Mouse (Mus musculus): Measurements from ENCODE around the gene Rce1. TPM values are rescaled to one million over a fixed set of nuclear protein-coding genes. Genes with fewer than 3 reads are reported as not detected.
A peak's percentile ranks its signal among the peaks of the same experiment; 100 is the strongest.

Rce1 gene
- polyA plus RNA-seq (2015; fragmentation: Nextera tagmentation; extraction: Ambion mirVana) = 50.9 and 63.4 TPM in 2 replicates

- H3K9me3 ChIP-seq (replicated peaks) = no peaks in the 10 kb centered on the region
- H3K4me2 ChIP-seq = peak within 1 kb of the TSS; percentile 93
- H3K27me3 ChIP-seq = no peaks in the 10 kb centered on the region
- H3K4me1 ChIP-seq = peaks cover 42% of the 10 kb centered on the region
- peak; percentile 90 for ATAC-seq
- WGBS = under 1% methylated on average over 63 of the region's 64 CpGs
- peak within 1 kb of the TSS; percentile 88 for H3K27ac ChIP-seq
- peak within 1 kb of the TSS; percentile 92 for H3K4me3 ChIP-seq
- peak within 1 kb of the TSS; percentile 96 for H3K9ac ChIP-seq
- peaks cover 40% of the 10 kb centered on the region for H3K36me3 ChIP-seq (ENCODE audit: poor library complexity, severe bottlenecking)
Measured at GRCm38 (mm10) chr19:4625179-4625828, at the start of gene Rce1. Rce1 (minus strand) TSS chr19:4625641.

DNA sequence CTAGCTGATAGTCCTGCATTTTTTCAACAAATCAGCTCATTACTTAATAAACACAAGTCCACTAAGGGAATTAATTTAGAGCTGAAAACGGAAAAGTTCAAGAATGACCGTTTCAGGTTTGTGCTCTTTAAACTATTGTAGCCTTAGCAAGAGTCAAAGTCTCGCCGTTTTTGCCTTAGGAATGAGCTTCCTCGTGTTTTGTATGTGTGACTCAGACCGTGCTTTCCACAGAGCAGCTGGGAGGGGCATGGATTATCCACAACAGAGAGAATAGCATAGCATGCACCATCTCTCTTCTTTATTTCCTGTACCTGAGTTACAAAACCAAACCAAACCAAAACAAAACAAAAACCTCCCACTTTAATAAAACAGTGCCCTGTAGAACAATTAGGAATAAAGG, 47.0 kb upstream of the Rce1 start:
- Histone ChIP-seq H3K4me3 (no peak overlapping the region), H3K4me2 (no peak overlapping the region), H3K36me3 (ENCODE audit: poor library complexity, severe bottlenecking) (no peaks in the 10 kb centered on the region), H3K4me1 (no peaks in the 10 kb centered on the region), H3K27me3 (no peaks in the 10 kb centered on the region), H3K27ac (no peak overlapping the region), H3K9ac (no peak overlapping the region), H3K9me3 (replicated peaks) (no peaks in the 10 kb centered on the region)
- 44% methylated on average over 6 of the region's 6 CpGs for WGBS
- ATAC-seq = no peak

- Histone ChIP-seq H3K9me3 (replicated peaks) (no peaks in the 10 kb centered on the region), H3K4me1 (no peaks in the 10 kb centered on the region), H3K27ac (no peak overlapping the region), H3K27me3 (no peaks in the 10 kb centered on the region), H3K36me3 (ENCODE audit: poor library complexity, severe bottlenecking) (no peaks in the 10 kb centered on the region), H3K9ac (no peak overlapping the region), H3K4me3 (no peak overlapping the region), H3K4me2 (no peak overlapping the region)
- WGBS = 90% methylated on average over 4 of the region's 4 CpGs
- no peak for ATAC-seq
Measured at GRCm38 (mm10) chr19:4670776-4671175, 45.3 kb upstream of the Rce1 start.

- no peak overlapping the region for H3K4me2 ChIP-seq
- no peaks in the 10 kb centered on the region for H3K4me1 ChIP-seq
- no peak overlapping the region for H3K27ac ChIP-seq
- no peak overlapping the region for H3K4me3 ChIP-seq
- no peaks in the 10 kb centered on the region for H3K9me3 ChIP-seq (replicated peaks)
- H3K27me3 ChIP-seq = no peaks in the 10 kb centered on the region
- no peak for ATAC-seq
- no peak overlapping the region for H3K9ac ChIP-seq
- no peaks in the 10 kb centered on the region for H3K36me3 ChIP-seq (ENCODE audit: poor library complexity, severe bottlenecking)
Measured at GRCm38 (mm10) chr19:4666815-4667214, 41.4 kb upstream of the Rce1 start.

- ATAC-seq = no peak
- no peak overlapping the region for H3K4me2 ChIP-seq
- no peak overlapping the region for H3K27ac ChIP-seq
- H3K9me3 ChIP-seq (replicated peaks) = no peaks in the 10 kb centered on the region
- H3K4me3 ChIP-seq = no peak overlapping the region
- no peak overlapping the region for H3K9ac ChIP-seq
- H3K4me1 ChIP-seq = no peaks in the 10 kb centered on the region
- no peaks in the 10 kb centered on the region for H3K27me3 ChIP-seq
- 94% methylated on average over 5 of the region's 5 CpGs for WGBS
- H3K36me3 ChIP-seq (ENCODE audit: poor library complexity, severe bottlenecking) = no peaks in the 10 kb centered on the region
Measured at GRCm38 (mm10) chr19:4658156-4658555, 32.7 kb upstream of the Rce1 start.

DNA sequence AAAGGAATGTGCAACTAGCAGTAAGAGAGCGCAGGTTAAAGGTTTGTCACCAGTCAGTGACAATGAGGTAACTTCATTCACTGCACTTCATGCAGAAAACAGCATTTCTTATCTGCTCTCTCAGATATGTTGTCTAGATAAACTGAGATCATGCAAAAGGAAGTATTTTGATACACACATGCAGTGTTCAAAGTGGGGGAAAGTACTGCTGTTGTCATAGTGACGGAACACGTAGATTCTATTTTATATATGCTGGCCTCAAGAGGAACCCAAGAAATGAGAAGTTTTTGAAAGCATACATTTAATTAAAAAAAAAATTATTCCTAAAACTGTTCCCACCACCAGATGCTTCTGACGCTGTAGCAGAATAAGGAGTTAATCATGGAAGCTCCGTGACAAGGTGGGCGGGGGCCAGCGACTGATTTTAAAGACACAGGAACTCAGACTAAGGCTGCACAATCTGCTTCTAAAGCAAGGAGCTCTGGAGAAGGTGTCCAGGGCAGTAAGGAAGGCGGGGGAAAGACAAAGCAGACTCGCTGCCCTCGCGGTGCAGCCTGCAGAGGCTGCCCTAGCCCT, 21.6 kb upstream of the Rce1 start:
- Histone ChIP-seq H3K9ac (no peak overlapping the region), H3K27ac (no peak overlapping the region), H3K4me3 (no peak overlapping the region), H3K27me3 (no peaks in the 10 kb centered on the region), H3K36me3 (ENCODE audit: poor library complexity, severe bottlenecking) (no peaks in the 10 kb centered on the region), H3K4me1 (no peaks in the 10 kb centered on the region), H3K4me2 (no peak overlapping the region), H3K9me3 (replicated peaks) (no peaks in the 10 kb centered on the region)
- 70% methylated on average over 11 of the region's 11 CpGs for WGBS
- no peak for ATAC-seq

DNA sequence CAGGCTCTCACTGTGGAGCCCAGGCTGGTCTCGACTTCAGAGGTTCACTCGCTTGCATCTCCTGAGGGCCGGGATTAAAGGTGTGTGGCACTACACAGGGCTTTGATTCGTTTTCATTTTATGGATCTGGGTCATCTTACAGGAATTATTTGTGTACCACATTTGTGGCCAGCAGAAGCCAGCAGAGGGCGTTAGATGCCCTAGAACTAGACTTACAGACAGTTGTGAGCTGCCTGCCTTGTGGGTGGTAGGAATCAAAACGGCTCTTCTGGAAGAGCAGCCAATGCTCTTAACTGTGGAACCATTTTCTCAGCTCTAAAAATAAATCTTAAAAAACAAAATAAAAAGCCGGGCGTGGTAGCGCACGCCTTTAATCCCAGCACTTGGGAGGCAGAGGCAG, 18.8 kb upstream of the Rce1 start:
- H3K27ac ChIP-seq = no peak overlapping the region
- H3K9me3 ChIP-seq (replicated peaks) = no peaks in the 10 kb centered on the region
- no peaks in the 10 kb centered on the region for H3K27me3 ChIP-seq
- no peak overlapping the region for H3K9ac ChIP-seq
- ATAC-seq = no peak
- no peak overlapping the region for H3K4me2 ChIP-seq
- H3K4me1 ChIP-seq = no peaks in the 10 kb centered on the region
- H3K4me3 ChIP-seq = no peak overlapping the region
- 41% methylated on average over 10 of the region's 10 CpGs for WGBS
- H3K36me3 ChIP-seq (ENCODE audit: poor library complexity, severe bottlenecking) = no peaks in the 10 kb centered on the region

- Histone ChIP-seq H3K36me3 (ENCODE audit: poor library complexity, severe bottlenecking) (no peaks in the 10 kb centered on the region), H3K9me3 (replicated peaks) (no peaks in the 10 kb centered on the region), H3K27ac (no peak overlapping the region), H3K4me3 (no peak overlapping the region), H3K9ac (no peak overlapping the region), H3K4me2 (no peak overlapping the region), H3K27me3 (peaks cover 8% of the 10 kb centered on the region; the same call in 1 of the 2 replicates), H3K4me1 (no peaks in the 10 kb centered on the region)
- 67% methylated on average over 4 of the region's 4 CpGs for WGBS
- ATAC-seq = no peak
Measured at GRCm38 (mm10) chr19:4635986-4636385, 10.5 kb upstream of the Rce1 start.

DNA sequence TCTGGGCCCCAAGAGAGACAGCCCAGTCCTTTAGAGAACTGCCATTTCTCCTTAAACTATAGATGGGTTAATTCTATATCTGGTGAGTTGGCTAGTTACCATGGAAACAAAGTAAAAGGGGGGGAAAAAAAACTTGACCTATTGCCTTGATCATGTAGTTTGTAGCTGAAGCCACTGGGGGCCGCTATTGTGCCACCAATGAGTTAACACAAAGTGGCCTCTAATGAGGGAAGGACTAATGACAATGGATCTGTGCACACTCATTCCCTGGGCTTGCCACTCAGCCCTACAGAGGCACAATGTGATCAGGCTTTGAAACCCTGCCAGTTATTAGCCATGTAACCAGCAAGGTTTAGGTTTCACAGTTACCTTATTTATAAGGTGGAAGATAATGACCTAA, 3.4 kb upstream of the Rce1 start:
- Histone ChIP-seq H3K36me3 (ENCODE audit: poor library complexity, severe bottlenecking) (peaks cover 5% of the 10 kb centered on the region), H3K4me1 (peaks cover 42% of the 10 kb centered on the region), H3K4me3 (no peak overlapping the region), H3K9me3 (replicated peaks) (no peaks in the 10 kb centered on the region), H3K27ac (peak overlapping the region; percentile 66), H3K27me3 (no peaks in the 10 kb centered on the region), H3K4me2 (no peak overlapping the region), H3K9ac (no peak overlapping the region)
- 0% methylated on average over 1 of the region's 1 CpGs for WGBS
- ATAC-seq = peak; percentile 56; the same call in 1 of the 2 replicates

DNA sequence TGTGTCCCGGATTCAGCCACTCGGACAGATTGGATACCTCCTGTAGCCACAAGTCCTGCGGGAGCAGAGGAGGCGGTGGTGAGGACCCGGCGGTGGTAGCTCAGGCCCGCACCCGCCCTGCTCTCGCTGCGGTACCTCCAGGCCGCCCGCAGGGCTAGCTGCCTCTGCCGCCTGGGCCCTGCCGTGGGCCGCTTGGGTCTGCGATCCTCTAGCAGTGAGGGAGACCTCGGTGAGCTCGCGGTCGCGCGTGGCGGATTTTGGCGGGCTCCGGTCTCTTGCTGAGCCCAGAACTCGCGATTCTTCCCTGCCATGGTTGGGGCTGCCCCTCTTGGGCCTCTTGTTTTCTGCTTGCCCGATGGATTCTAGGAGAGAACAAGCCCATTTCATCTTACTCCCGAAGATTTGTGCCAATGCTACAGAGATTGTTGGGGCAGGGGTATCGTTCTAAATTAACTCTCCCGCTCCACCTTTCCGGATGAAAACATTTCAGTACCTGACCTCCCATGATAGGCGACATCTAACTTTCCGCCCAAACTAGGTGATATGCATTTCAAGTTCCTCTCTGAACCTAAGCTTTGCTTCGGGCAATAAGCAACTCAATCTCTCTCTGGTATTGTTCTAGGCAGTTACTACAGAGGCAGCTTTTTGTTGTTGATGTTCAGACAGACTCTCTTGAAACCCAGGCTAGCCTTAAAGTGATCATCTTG, 541 bp upstream of the Rce1 start:
- Histone ChIP-seq H3K36me3 (ENCODE audit: poor library complexity, severe bottlenecking) (peaks cover 33% of the 10 kb centered on the region), H3K9ac (peak overlapping the region; percentile 96), H3K9me3 (replicated peaks) (no peaks in the 10 kb centered on the region), H3K4me3 (peak overlapping the region; percentile 92), H3K27me3 (no peaks in the 10 kb centered on the region), H3K4me1 (peaks cover 42% of the 10 kb centered on the region), H3K4me2 (peak overlapping the region; percentile 93), H3K27ac (peak overlapping the region; percentile 88)
- ATAC-seq = peak; percentile 75
- 2% methylated on average over 35 of the region's 35 CpGs for WGBS

DNA sequence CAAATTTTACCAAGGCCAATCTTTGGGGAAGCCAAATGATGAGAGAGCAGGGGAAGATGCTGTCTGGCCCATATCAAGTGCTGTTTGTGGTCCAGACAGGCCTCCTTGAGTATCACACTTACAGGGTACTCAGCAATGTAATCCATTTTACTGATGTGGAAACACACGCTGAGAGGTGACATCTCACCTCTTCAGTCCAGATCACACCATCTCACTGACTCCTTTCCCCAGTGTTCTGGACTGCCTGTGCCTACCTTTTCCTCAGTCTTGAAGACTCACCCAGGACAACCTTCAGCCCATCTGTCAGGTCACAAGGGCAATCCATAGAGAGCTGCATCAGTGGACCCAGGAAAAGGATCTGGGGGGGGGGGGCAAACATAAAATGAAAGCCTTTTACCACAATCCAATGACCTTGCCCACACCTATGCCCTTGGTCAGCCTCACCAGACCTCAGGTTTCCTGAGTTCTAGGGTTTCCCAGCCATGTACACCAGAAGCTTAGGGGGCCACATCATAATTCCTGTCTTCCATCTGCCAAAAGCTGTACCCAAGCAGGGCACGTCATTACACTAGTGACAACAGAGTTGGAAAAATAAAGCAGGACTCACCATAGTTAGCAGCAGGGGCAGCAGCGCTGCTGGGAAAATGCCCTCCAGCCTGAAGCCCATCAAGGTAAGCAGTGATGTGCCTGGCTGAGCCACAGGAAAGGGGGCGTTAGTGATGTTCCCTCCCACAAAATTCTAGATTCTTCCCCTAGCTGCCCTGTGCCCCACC, 849 bp downstream of the Rce1 start:
- 33% methylated on average over 4 of the region's 4 CpGs for WGBS
- peaks cover 42% of the 10 kb centered on the region for H3K4me1 ChIP-seq
- H3K9ac ChIP-seq = peak overlapping the region; percentile 96
- no peaks in the 10 kb centered on the region for H3K27me3 ChIP-seq
- H3K4me3 ChIP-seq = peak overlapping the region; percentile 92
- H3K36me3 ChIP-seq (ENCODE audit: poor library complexity, severe bottlenecking) = peaks cover 41% of the 10 kb centered on the region
- H3K4me2 ChIP-seq = peak overlapping the region; percentile 93
- peak overlapping the region; percentile 88; the same call in 1 of the 2 replicates for H3K27ac ChIP-seq
- H3K9me3 ChIP-seq (replicated peaks) = no peaks in the 10 kb centered on the region
- ATAC-seq = no peak

GRCm38 (mm10) chr19:4624006-4624405, 1.4 kb downstream of the Rce1 start:
- Histone ChIP-seq H3K27me3 (no peaks in the 10 kb centered on the region), H3K9me3 (replicated peaks) (no peaks in the 10 kb centered on the region), H3K4me3 (0 out of 2 replicates have a peak overlapping the region, but pooled peaks have one; percentile 92), H3K4me1 (peaks cover 36% of the 10 kb centered on the region), H3K27ac (no peak overlapping the region), H3K4me2 (peak overlapping the region; percentile 93; the same call in 1 of the 2 replicates), H3K9ac (no peak overlapping the region), H3K36me3 (ENCODE audit: poor library complexity, severe bottlenecking) (peaks cover 41% of the 10 kb centered on the region)
- no peak for ATAC-seq
- 95% methylated on average over 12 of the region's 12 CpGs for WGBS

Measured in forebrain, embryonic 13.5 days (tissue).